Comparison of ENCODE assay signal across 1 mouse cellular context in the genomic region with DNA sequence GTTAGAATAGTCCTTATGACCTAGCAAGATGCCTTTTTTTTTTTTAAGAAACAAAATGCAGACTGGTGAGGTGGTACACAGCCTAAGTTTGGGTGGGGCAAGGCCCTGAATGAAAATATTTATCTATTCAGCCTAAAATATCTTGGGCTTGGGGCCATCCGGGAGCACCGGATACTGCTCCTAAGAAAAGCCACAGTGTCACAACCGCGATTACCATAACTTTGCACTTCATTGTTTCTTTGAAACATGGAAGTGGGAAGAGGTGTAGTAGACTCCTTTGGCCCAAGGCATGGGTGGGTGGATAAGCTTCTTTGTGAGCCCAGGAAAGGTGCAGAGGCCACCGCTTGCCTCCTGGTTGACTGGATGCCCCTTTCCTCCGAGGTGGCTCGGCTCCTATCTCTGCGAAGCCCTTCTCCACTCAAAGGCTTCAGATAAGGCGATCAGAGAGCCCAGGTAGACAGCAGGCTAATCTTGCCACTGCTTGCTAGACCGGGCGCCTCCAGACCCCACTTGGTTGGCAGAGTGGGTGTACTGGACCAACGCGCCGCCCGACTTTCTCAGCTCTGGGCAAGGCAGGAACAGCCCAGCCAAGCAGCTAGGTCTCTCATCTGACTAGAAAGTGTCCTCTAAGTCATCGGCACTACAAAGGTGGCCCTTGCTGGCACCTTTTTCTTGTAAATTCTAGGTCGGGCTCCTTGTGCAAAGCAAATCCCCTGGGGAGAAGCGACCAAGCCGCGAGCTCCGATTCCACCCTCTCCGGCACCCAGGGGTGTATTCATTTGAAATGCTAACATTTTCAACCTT.
TF ChIP-seq lines count a peak whose summit lies in the region.

No protein-coding gene starts in this region.

TF ChIP-seq in MEL, 35 proteins besides CTCF, POLR2A, EP300 and RAD21 (continued from another document):
- no peak for TF ChIP-seq CHD2 (IDR thresholded peaks at IDR 0.05; ENCODE audit: low read length)
